Mouse (Mus musculus) megakaryocyte progenitor cell, adult 5-6 weeks (primary cell): ENCODE measurements around the gene Abca15. TPM values are rescaled to one million over a fixed set of nuclear protein-coding genes. Genes with fewer than 3 reads are reported as not detected.
"Not testable (repeated sequence)": the region's sequence is repeated elsewhere in the genome, so short reads cannot be mapped to it uniquely, and the experiment has no call there.

Source experiments
- ATAC-seq: replicated peaks from 2 replicates; pipeline ENCODE4 v1.8.0; 2016; ENCODE audit warnings: mild to moderate bottlenecking, moderate TSS enrichment, inconsistent platforms; ENCODE audit not compliant: poor library complexity
- total RNA-seq, 2 experiments: library from RNA; stranded (forward) in 1 of 2; stranded (reverse) in 1 of 2; fragments of 157-497, 149-512 nt in 1 of 2; fragments of 200-1000 nt in 1 of 2; gene quantifications; 2 replicates each; pipeline versions ENCODE4 v1.2.3 to v1.2.4; 2015 to 2017

Gene Abca15
- total RNA-seq (2015) = not detected in 2 replicates
- not detected in 2 replicates for total RNA-seq (2017)

DNA sequence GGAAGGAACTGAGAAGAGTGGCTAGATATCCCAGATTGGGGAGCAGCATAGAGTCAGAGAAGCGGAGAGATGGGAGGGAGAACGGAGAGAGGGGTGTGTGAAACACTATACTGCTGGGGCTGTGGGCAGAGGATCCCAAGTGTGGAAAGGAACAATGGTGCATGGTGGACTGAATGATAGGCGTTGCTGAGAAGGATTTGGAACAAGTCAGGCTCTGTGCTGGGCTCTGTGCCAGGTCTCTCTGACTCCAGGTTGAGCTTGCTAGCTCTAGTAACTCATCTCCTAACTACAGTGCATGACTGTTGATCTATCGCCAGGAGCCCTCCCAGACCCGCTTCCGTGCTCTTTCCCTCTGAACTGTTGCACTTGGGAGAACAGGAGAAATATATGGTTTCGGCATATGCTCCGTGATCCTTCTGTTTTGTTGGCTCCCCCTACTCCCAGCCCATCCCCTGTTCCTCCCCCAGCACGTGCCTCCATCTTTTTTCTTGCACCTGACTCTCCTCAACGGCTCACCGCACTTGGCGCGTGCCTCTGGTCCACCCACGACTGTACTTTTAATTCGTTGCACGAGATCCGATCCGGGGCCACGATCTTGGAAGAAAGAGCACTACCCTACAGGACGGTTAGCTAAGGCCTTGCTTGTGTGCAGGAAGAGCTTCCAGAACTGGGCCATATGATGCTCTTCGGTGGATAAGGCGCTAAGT lies at the start of gene Abca15:
Gene Abca15, plus strand, starts transcription at position 584 of the 707 bp plus-strand sequence.
- ATAC-seq = no peak

DNA sequence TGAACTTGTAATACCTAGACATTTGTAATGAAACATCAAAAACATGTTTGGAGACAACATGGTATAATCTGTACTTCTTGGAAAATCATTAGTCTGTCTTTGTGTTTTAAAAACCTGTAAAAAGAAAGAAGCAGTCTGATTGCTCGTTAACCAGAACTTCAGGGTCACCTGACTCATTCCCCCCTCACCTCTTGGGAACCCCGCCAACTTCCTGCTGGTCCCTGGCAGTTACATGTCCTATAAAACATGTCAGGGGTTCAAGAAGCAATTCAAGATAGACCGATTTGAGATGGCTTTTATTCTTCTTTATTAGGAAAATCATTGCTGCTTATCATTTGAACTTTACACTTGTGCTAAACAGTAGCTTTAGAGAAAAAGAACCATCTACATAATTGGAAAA lies 43.2 kb upstream of the Abca15 start:
- ATAC-seq = no peak

GRCm38 (mm10) chr7:120316086-120316485 lies 12.4 kb upstream of the Abca15 start:
- no peak for ATAC-seq

DNA sequence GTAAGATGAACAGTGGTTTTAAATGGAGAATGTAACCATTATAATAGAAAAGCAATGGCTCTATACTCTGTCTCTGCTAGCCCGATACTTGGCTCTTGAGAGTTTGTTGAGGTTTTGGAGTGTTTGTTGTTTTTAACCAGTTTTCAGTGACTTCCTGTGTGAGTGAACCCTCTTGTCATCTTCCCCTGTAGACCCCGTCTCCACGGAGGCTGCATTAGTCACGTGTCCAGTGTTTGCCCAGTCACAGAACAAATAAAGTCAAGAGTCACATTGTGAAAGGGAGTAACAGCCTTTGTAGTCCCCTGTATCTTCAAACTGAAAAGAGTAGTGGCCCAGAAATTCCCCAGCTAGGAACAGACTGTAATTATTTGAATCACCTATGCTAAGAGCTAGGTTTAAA lies 5.5 kb upstream of the Abca15 start:
- no peak for ATAC-seq

- ATAC-seq = not testable (repeated sequence)
Observed at GRCm38 (mm10) chr7:120325911-120326310, 2.6 kb upstream of the Abca15 start.

GRCm38 (mm10) chr7:120327220-120328073 lies 1.0 kb upstream of the Abca15 start:
- ATAC-seq = no peak; the same call in 1 of the 2 replicates

GRCm38 (mm10) chr7:120361159-120361558 lies 32.7 kb downstream of the Abca15 start:
- peak; percentile 57 for ATAC-seq

GRCm38 (mm10) chr7:120409447-120409846 lies 81.0 kb downstream of the Abca15 start, which contains the start of gene Abca16:
Gene Abca16, plus strand, starts transcription at chr7:120409647.
- ATAC-seq = no peak

DNA sequence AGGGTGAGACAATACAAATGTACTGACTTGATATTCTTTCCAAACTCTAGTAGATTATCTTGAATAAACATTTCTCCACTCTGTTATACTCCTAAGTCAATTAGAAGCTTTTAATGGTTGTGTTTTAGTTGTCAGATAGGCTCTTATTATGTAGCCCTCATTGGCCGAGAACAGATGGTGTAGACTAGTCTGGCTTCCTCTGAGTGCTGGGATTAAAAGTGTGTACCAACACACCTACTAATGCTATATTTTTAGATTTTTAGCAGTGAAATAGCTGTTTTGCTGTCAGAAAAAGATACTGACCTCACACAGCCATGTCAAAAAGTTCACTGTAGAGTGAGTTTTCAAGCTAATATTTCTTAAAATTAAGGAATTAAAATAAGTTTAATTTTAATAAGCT lies 83.9 kb downstream of the Abca15 start:
- no peak for ATAC-seq

GRCm38 (mm10) chr7:120426625-120427024 lies 98.2 kb downstream of the Abca15 start:
- no peak for ATAC-seq

- ATAC-seq = peak; percentile 58
Observed at GRCm38 (mm10) chr7:120431464-120431863, 103.0 kb downstream of the Abca15 start.

Other genes starting within 250 kb of the Abca15 start
- not detected in 2 replicates for gene Dnah3, start 233.4 kb upstream of the Abca15 start, total RNA-seq (2015)
- gene Dnah3, start 233.4 kb upstream of the Abca15 start, total RNA-seq (2017) = not detected in 2 replicates
- 8.7 and 12.8 TPM in 2 replicates for gene Tmem159, start 226.3 kb upstream of the Abca15 start, total RNA-seq (2015)
- gene Tmem159, start 226.3 kb upstream of the Abca15 start, total RNA-seq (2017) = 6.1 and 6.3 TPM in 2 replicates
- gene Zp2, start 183.4 kb upstream of the Abca15 start, total RNA-seq (2015) = not detected in 2 replicates
- gene Zp2, start 183.4 kb upstream of the Abca15 start, total RNA-seq (2017) = not detected in 2 replicates
- not detected in 2 replicates for gene Anks4b, start 154.8 kb upstream of the Abca15 start, total RNA-seq (2015)
- gene Anks4b, start 154.8 kb upstream of the Abca15 start, total RNA-seq (2017) = not detected in 2 replicates
- not detected in 2 replicates for gene Crym, start 126.6 kb upstream of the Abca15 start, total RNA-seq (2015)
- gene Crym, start 126.6 kb upstream of the Abca15 start, total RNA-seq (2017) = not detected in 2 replicates
- gene Abca14, start 124.7 kb upstream of the Abca15 start, total RNA-seq (2015) = not detected in 2 replicates
- not detected in 2 replicates for gene Abca14, start 124.7 kb upstream of the Abca15 start, total RNA-seq (2017)
- gene Abca16, start 81.0 kb downstream of the Abca15 start, total RNA-seq (2015) = not detected in 2 replicates
- not detected in 2 replicates for gene Abca16, start 81.0 kb downstream of the Abca15 start, total RNA-seq (2017)